Mouse (Mus musculus) lung, embryonic 16.5 days (tissue): ENCODE measurements around the gene Stum. TPM values are rescaled to one million over a fixed set of nuclear protein-coding genes. Genes with fewer than 3 reads are reported as not detected.

Experiments used
- ATAC-seq: fragments of 200-750 bp; cut with Nextera tagmentation; 2 replicates; pipeline ENCODE4 v1.8.0; 2017; ENCODE audit warnings: low read depth, mild to moderate bottlenecking, moderate library complexity
- H3K27ac ChIP-seq: fragments of 300-500 bp; sonication (generic); 2 replicates; pipeline ENCODE4 v1.5.1; 2014; ENCODE audit warnings: mild to moderate bottlenecking, control low read depth, low read length
- H3K27me3 ChIP-seq: fragments of 300-500 bp; sonication (generic); 2 replicates; pipeline ENCODE4 v1.6.1; 2014; ENCODE audit warnings: low read depth, low read length, mixed read lengths; ENCODE audit not compliant: control insufficient read depth, insufficient read depth
- H3K36me3 ChIP-seq: fragments of 300-500 bp; sonication (generic); 2 replicates; pipeline ENCODE4 v1.6.1; 2014; ENCODE audit warnings: low read length; ENCODE audit not compliant: control insufficient read depth, insufficient read depth
- H3K4me1 ChIP-seq: fragments of 300-500 bp; sonication (generic); replicated peaks from 2 replicates; pipeline ENCODE4 v1.6.1; 2014; ENCODE audit warnings: low read length, mixed read lengths; ENCODE audit not compliant: control insufficient read depth, insufficient read depth
- H3K4me2 ChIP-seq: fragments of 300-500 bp; sonication (generic); 2 replicates; pipeline ENCODE4 v1.6.1; 2014; ENCODE audit warnings: low read depth, low read length, control low read depth
- H3K4me3 ChIP-seq: fragments of 300-500 bp; sonication (generic); 2 replicates; pipeline ENCODE4 v1.5.1; 2014; ENCODE audit warnings: mild to moderate bottlenecking, low read length, control low read depth
- H3K9ac ChIP-seq: fragments of 300-500 bp; sonication (generic); 2 replicates; pipeline ENCODE4 v1.6.1; 2014; ENCODE audit warnings: low read length, control low read depth
- H3K9me3 ChIP-seq: fragments of 300-500 bp; sonication (generic); 2 replicates; pipeline ENCODE4 v1.6.1; 2016; ENCODE audit warnings: low read length; ENCODE audit not compliant: control insufficient read depth
- WGBS: fragments of 180-500 bp; shearing (Covaris S2); extraction: QIAGEN DNeasy Blood & Tissue Kit; methylation state at CpG from one replicate; pipeline ENCODE4 v1.1.7; 2014; 5-methylcytosine and 5-hydroxymethylcytosine counted together
- polyA plus RNA-seq: library from polyadenylated mRNA; unstranded; fragments of >200 nt; fragmentation: Nextera tagmentation; extraction: Ambion mirVana; gene quantifications from 2 replicates; pipeline ENCODE4 v1.2.1, GENCODE M21; 2015

Gene Stum
- polyA plus RNA-seq, 1 experiment from 2014 or later: 0.08 TPM

DNA sequence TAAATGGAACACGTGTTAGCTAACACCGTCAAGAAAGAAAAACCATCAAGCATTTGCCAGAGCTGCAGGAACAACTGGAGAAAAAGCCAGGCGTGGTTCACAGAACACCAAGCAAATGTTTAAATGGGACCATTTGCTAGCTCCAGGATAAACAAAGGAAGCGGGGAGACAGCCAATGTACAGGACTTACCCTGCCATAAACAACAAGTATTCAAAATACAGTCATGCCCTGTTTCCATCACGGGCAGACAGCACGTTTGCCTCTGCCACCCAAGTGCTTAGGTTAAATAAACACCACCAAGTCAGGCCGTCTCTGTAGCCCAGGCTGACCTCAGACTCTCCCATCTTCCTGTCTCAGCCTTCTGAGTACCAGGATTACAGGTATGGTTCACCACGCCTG lies 35.1 kb upstream of the Stum start:
- Histone ChIP-seq H3K9me3 (no peaks in the 10 kb centered on the region), H3K36me3 (no peaks in the 10 kb centered on the region), H3K9ac (no peak overlapping the region), H3K4me3 (no peak overlapping the region), H3K27me3 (no peaks in the 10 kb centered on the region), H3K4me1 (no peaks in the 10 kb centered on the region), H3K27ac (no peak overlapping the region), H3K4me2 (no peak overlapping the region)
- 32% methylated on average over 8 of the region's 8 CpGs for WGBS
- ATAC-seq: 0 out of 2 replicates have a peak, but pooled peaks have one; percentile 36

GRCm38 (mm10) chr1:180517390-180518054 lies 34.2 kb upstream of the Stum start:
- Histone ChIP-seq H3K9ac (no peak overlapping the region), H3K9me3 (no peaks in the 10 kb centered on the region), H3K4me3 (no peak overlapping the region), H3K4me1 (no peaks in the 10 kb centered on the region), H3K27me3 (no peaks in the 10 kb centered on the region), H3K36me3 (no peaks in the 10 kb centered on the region), H3K4me2 (no peak overlapping the region), H3K27ac (no peak overlapping the region)
- no peak for ATAC-seq
- WGBS: 56% methylated on average over 10 of the region's 10 CpGs

DNA sequence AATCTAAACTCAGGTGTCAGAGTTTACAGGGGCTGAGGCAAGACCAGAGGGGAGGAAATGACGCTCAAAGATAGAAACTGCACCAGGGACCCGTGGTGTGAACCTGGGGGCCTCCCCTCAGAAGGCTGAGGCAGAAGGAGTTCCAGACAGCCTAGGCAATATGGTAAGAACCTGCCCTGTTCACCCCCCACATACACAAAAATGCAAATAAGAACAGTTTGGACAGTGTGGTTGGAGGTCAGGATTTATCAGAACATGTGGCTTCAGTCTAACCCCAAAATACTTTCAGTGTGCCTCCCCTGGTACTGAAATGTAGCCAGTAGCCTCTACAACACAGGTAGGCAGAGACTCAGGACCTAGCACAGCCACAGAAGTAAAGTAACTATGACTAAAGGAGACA lies 30.8 kb upstream of the Stum start:
- Histone ChIP-seq H3K36me3 (no peaks in the 10 kb centered on the region), H3K27me3 (no peaks in the 10 kb centered on the region), H3K4me3 (no peak overlapping the region), H3K9ac (no peak overlapping the region), H3K4me1 (peaks cover 7% of the 10 kb centered on the region), H3K9me3 (no peaks in the 10 kb centered on the region), H3K4me2 (no peak overlapping the region), H3K27ac (no peak overlapping the region)
- WGBS: 61% methylated on average over 2 of the region's 2 CpGs
- ATAC-seq: no peak

- Histone ChIP-seq H3K4me1 (peaks cover 7% of the 10 kb centered on the region), H3K9ac (no peak overlapping the region), H3K36me3 (no peaks in the 10 kb centered on the region), H3K9me3 (no peaks in the 10 kb centered on the region), H3K4me2 (no peak overlapping the region), H3K27me3 (no peaks in the 10 kb centered on the region), H3K27ac (no peak overlapping the region), H3K4me3 (no peak overlapping the region)
- ATAC-seq: peak; percentile 32; the same call in 1 of the 2 replicates
- 31% methylated on average over 4 of the region's 4 CpGs for WGBS
Measured at GRCm38 (mm10) chr1:180510879-180511278, 27.6 kb upstream of the Stum start.

GRCm38 (mm10) chr1:180510442-180510841 lies 27.1 kb upstream of the Stum start:
- peak overlapping the region; percentile 24; the same call in 1 of the 2 replicates for H3K4me2 ChIP-seq
- WGBS: 20% methylated on average over 15 of the region's 15 CpGs
- no peaks in the 10 kb centered on the region for H3K27me3 ChIP-seq
- ATAC-seq: peak; percentile 79
- no peak overlapping the region for H3K27ac ChIP-seq
- no peak overlapping the region for H3K4me3 ChIP-seq
- H3K36me3 ChIP-seq: no peaks in the 10 kb centered on the region
- H3K9me3 ChIP-seq: no peaks in the 10 kb centered on the region
- no peak overlapping the region for H3K9ac ChIP-seq
- peaks cover 7% of the 10 kb centered on the region for H3K4me1 ChIP-seq

- peaks cover 7% of the 10 kb centered on the region for H3K4me1 ChIP-seq
- H3K4me2 ChIP-seq: no peak overlapping the region
- no peak overlapping the region for H3K4me3 ChIP-seq
- 58% methylated on average over 7 of the region's 7 CpGs for WGBS
- no peaks in the 10 kb centered on the region for H3K36me3 ChIP-seq
- no peak overlapping the region for H3K27ac ChIP-seq
- H3K9me3 ChIP-seq: no peaks in the 10 kb centered on the region
- no peak for ATAC-seq
- no peaks in the 10 kb centered on the region for H3K27me3 ChIP-seq
- H3K9ac ChIP-seq: no peak overlapping the region
Measured at GRCm38 (mm10) chr1:180508662-180509061, 25.4 kb upstream of the Stum start.

DNA sequence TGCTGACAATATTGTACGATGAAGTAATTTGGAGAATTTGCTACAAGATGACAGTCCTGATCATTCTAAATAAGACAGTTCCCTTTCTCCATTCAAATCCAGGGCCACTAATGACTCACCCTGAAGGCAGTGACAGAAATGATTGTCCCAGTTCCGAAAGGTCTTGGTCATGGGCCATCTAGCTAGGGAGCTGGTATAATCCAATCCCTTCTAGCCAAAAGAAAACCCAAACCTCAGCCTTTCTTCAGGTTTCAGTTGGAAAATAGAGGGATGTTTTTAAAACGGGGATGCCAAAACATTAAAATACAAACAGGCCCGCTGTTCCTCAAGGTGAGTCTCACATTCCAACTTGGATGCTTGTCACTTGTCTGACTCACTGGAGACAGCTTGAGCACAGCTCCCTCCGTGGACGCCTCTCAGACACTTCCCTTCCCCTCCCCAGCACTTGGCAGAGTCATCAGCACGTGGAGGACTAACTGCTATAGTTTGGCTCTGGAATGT lies 24.0 kb upstream of the Stum start:
- H3K27me3 ChIP-seq: no peaks in the 10 kb centered on the region
- no peak overlapping the region for H3K27ac ChIP-seq
- H3K9me3 ChIP-seq: no peaks in the 10 kb centered on the region
- 60% methylated on average over 7 of the region's 7 CpGs for WGBS
- no peak for ATAC-seq
- H3K4me3 ChIP-seq: no peak overlapping the region
- peaks cover 7% of the 10 kb centered on the region for H3K4me1 ChIP-seq
- no peak overlapping the region for H3K4me2 ChIP-seq
- H3K36me3 ChIP-seq: no peaks in the 10 kb centered on the region
- no peak overlapping the region for H3K9ac ChIP-seq

DNA sequence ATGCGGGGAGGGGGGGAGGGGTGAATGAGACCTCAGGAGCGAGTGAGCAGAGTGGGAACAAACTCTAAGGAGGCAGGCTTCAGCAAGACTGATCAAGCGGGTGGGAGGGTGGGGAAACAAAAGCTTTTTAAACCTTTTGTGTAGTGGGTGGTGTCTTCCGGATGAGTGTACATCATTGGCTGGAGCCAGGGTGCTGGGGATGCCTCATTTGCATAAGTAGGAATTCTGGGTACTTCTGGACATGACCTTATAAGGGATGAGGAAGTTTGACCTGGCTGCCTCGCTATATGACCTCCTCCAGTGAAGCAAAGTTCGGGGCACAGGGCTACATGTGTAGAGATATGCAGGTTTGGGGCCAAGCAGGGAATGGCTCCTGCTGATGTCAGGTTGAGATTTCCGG lies 23.0 kb upstream of the Stum start:
- H3K36me3 ChIP-seq: no peaks in the 10 kb centered on the region
- H3K4me2 ChIP-seq: no peak overlapping the region
- peaks cover 7% of the 10 kb centered on the region for H3K4me1 ChIP-seq
- H3K27ac ChIP-seq: no peak overlapping the region
- no peak overlapping the region for H3K9ac ChIP-seq
- no peak overlapping the region for H3K4me3 ChIP-seq
- no peaks in the 10 kb centered on the region for H3K9me3 ChIP-seq
- WGBS: 84% methylated on average over 7 of the region's 7 CpGs
- no peak for ATAC-seq
- H3K27me3 ChIP-seq: no peaks in the 10 kb centered on the region

DNA sequence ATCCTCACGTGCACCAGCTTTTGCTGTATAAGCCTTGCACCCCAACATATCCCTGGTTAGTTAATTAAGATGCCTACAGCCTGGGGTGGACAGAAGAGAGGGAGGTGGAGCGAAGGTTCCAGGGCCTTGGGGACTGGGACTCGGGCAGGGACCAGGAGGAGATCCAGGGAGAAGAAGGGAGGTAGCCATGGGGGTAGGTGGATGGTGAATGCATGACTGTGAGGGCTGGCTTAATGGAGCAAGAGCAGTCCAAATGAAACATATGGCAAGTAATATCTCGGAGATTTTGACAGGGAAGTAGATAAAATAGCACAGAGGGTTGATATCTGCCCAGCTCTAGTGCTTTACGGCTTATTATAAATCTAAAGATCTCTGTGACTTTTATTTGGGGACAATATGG lies 21.6 kb upstream of the Stum start:
- no peak overlapping the region for H3K4me3 ChIP-seq
- no peak for ATAC-seq
- WGBS: 78% methylated on average over 5 of the region's 5 CpGs

More for the DNA sequence above, 21.6 kb upstream of the Stum start:
- Histone ChIP-seq H3K9ac (no peak overlapping the region), H3K36me3 (no peaks in the 10 kb centered on the region), H3K27ac (no peak overlapping the region), H3K4me1 (no peaks in the 10 kb centered on the region), H3K9me3 (no peaks in the 10 kb centered on the region), H3K4me2 (no peak overlapping the region), H3K27me3 (no peaks in the 10 kb centered on the region)
